Mouse (Mus musculus) kidney, adult 2 months (tissue): Measurements from ENCODE around the gene Spred2.

ENCODE experiments used
- CTCF ChIP-seq: fragments of 200-500 bp; conservative IDR thresholded peaks from 2 replicates; pipeline ENCODE4 v1.5.1; 2011; ENCODE audit warnings: low read depth, mild to moderate bottlenecking, control low read depth, low read length, moderate library complexity, mixed read lengths; ENCODE audit not compliant: insufficient read depth, insufficient read length
- POLR2A ChIP-seq: fragments of 200-500 bp; IDR thresholded peaks from one replicate; pipeline ENCODE4 v1.6.1; 2011; ENCODE audit warnings: low read depth, low read length, control low read depth

GRCm38 (mm10) chr11:19986871-19987755 is 62.9 kb downstream of the Spred2 start:
- TF ChIP-seq POLR2A (no peak), CTCF (no peak)
